Mouse (Mus musculus) lung, postnatal 36 days (tissue): ENCODE data around the gene Terf2.
"Not testable (repeated sequence)": the region's sequence is repeated elsewhere in the genome, so short reads cannot be mapped to it uniquely, and the experiment has no call there.

ENCODE experiments used
- DNase-seq: peaks from one replicate; pipeline ENCODE4 v3.0.0; 2022; ENCODE audit warnings: mixed read lengths

The Terf2 gene

DNA sequence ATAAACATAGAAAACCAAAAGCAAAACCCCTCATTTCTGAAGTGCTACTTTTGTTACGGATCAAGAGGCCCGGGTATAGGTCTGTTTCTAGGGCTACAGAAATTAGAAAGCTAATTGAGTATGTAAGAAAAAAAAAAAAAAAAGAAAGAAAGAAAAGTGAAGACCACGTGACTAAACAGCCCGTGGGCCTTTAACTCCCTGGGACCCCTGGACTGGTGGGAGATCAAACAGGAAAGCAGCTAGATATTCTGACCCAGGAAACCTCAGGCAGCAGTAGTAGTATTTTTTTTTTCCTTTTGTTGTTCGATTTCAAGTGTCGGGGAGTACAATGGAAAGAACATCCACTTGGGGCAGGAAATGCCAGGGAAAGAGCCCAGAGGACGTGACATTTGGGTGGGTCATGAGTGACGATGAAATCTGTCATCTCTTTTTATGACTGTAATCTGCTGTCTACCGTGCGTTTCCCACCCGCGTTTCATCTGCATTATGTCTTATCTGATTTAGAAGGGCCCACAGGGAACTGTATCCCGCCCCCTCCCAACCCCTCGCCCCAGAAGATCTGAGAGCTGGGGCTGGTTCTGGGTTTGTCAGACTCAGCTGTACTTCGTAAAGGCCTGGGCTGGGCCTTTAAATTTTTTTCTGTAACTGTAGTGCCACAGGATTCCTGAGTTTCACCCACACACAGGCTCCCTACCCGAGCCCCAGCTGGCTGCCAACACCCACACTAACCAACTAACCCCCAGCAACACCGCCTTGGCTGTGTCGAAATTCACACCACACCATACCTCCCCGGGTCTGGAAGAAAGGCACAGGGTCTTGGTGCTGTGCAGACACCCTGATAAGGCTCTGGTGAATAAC, 18.0 kb upstream of the Terf2 start:
- DNase-seq: peak; percentile 45

DNA sequence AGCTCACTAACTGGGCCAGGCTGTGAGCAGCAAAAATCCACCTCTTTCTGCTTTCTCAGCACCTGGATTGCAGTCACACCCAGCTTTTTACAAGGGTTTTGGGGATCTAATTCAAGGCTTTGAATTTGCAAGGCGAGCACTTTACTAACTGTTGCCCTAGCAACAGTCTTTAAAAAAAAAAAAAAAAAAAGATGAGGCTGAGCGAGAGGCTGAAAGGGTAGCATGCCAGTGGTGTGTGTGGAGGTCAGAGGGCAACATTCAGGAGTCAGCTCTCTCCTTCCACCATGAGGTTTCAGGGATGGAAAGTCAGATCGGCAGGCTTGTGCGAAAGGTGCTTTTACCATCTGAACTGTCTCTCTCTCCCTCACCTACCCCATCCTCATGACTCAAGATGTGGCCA, 16.9 kb upstream of the Terf2 start:
- DNase-seq: no peak

DNA sequence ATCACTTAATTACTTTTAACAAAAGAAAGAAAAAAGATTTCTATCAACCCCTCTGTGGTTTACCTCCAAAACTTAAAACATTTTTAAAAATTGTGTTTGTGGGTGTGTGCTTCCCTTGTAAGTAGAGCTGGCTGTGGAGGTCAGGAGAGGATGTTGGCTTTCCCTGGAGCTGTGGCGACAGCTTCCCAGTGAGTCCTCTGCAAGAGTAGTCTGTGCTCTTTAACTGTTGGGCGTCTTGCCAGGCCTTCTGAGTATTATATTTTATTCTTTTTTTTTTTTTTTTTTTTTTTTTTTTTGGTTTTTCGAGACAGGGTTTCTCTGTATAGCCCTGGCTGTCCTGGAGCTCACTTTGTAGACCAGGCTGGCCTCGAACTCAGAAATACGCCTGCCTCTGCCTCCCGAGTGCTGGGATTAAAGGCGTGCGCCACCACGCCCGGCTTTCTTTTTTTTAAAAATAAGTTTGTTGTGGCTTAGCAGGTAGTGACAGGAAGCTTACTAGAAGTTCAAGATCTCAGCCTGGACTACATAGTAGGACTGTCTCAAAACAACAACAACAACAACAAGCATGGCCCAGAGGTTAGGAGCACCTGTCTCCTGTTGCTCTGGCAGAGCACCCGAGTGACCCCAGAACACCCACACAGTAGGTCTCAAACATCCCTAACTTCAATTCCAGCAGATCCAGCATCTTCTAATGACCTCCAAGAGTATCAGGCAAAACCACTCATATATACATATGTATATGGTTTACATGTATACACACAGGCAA, 15.2 kb upstream of the Terf2 start:
- peak; percentile 38 for DNase-seq

DNA sequence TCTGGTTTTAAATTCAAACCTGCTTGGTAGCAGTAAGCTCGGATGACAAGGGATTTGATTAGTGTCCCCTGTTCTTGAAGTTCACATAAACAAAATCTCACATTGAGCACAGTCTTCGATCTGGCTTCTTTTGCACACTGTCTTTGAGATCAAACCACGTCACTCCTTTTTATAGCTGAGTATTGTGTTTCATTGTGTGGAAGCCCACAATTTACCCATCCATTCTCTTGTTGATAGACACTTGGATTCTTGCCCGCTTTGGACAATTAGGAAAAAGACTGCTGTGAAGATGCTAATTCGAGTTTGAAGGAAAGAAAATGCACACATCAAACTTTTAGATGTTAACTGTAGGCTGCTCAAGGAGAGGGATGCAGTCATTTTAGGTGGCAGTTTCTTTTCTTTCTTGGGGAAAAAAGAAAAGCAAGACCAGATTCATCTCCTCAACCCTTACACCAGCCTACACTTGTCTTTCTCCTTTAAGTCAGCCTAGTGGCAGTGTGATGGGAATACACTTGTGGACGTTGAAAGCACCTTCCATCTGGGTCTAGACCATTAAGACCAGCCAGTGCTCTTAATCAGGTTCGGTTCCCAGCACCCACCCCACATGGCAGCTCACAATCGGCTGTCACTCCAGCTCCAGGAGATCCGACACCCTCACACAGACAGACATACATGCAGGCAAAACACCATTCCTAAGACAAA, 14.4 kb upstream of the Terf2 start:
- DNase-seq: no peak

DNA sequence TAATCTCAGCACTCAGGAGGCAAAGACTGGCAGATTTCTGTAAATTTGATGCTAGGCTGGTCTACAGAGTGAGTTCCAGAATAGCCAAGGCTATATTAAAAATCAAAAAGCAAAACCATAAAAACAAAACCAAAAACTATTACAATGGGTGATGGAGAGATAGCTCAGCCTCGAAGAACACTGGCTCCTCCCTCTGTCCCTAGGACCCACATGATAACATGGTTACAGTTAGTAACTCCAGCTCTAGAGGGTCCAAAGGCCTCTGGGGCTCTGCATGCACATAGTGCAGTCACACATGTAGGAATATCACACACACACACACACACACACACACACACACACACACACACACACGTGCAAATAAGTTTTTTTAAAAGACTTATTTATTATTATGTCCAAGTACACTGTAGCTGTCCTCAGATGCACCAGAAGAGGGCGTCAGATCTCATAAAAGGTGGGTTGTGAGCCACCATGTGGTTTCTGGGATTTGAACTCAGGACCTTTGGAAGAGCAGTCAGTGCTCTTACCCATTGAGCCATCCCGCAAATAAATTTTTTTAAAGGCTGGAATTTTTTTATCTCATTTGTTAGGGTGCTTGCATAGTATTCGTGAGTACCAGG, 13.6 kb upstream of the Terf2 start:
- no peak for DNase-seq

DNA sequence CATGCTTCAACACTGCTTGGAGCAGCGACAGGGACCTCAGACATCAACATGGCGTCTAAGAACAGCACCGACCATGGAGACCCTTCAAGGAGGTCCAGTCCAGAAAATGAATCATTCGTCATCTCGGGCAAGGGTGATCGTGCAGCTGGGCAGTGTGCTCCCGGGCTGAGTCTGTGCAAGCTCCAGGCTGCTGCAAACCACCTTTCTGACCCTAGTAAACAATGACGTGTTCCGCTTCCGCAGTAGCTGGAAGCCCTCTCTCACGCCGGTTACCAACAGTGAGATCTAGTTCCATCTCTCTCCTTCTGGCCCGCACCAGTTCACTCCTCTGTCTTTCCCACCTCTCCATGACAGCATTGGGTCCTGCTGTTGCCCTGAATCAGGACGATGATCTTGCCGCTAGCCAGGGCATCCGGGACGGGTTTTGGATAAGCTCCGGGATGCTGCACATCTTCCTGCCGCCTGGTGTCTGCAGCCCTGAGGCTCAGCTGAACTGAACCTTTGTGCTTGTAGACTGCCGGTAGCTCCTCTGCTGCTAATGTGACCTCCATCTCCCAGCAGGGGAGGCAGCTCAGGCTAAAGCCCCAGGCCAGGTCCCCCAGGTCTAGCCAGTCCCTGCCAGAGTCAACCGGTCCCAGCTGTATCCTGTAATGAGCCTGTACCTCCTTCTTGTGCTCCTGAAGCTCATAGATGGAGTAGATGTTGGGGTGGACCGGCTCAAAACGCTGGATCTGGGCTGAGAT, 12.8 kb upstream of the Terf2 start:
- no peak for DNase-seq

DNA sequence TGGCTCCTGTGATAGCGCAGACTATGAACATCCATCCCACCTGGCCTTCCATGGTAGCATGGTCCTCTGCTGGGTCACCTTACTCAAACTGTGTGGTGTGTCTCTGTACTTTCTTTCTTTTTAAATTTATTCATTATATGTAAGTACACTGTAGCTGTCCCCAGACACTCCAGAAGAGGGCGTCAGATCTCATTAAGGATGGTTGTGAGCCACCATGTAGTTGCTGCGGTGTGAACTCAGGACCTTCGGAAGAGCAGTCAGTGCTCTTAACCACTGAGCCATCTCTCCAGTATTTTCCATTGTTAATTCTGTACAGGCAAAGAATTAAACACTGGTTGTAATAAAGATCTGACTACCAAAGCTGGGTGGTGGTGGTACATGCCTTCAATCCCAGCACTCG, 11.7 kb upstream of the Terf2 start:
- DNase-seq: not testable (repeated sequence)

DNA sequence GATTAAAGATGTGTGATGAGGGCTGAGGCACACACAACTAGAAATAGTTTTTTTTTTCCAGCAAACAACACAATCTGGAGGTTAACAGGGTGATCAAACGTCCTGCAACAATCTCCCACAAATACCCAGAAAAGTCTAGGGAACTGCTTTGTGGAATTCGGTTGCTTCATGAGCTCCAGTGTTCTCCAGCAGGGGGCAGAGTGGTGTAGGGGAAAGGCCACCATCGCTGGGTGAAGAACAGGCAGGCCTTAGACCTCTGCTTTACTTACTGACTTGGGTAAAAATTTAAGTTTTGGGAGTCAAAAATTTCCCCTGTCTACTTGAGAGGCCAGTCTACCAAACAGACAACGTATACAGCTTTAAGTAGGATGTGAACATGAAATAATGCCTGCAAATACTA, 8.2 kb upstream of the Terf2 start:
- peak; percentile 84 for DNase-seq

DNA sequence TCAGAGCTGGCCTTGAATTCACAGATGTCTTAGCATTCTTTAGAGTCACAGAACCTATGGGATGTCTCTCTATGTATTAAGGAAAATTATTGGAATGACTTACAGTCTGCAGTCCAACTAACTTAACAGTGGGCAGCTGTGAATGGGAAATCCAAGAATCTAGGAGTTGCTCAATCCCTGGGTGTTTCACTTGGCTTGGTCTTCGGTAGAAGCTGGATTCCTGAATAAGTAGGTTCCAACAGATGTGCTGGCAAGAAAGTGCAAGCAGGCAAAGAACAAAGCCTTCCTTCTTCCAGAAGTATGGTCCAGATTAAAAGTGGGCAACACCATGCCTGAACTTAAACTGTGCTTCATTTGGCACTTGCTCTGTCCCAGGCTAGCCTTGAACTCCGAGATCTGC, 4.3 kb upstream of the Terf2 start:
- peak; percentile 46 for DNase-seq

DNA sequence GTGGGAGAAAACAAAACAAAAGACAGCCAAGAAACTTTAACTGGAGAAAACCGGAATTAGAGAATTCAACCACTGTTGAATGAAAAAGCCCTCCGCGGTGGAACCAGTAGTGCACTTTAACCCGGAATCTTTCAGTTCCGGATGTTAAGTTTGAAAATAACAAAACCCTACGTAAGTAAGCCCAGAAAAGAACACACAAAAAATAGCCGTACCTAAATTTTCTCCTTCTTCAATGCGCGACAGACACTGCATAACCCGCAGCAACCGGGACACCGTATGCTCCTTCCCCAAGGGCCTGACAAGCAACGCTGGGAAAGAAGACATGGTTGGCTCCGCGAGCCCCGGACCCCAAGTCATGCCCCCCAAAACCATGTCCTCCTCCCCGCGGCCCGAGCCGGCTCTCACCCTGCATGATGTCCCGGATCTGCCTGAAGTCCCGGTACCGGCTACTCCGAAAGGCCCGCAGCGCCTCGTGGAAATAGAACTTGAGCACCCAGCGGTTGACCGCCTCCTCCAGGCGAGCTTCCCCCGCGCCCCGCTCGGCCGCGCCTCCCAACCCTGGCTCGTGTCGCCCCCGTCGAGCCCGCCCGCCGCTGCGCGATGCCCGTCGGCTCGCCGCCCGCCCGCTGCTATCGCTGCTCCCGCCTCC, 506 bp downstream of the Terf2 start:
- DNase-seq: no peak

DNA sequence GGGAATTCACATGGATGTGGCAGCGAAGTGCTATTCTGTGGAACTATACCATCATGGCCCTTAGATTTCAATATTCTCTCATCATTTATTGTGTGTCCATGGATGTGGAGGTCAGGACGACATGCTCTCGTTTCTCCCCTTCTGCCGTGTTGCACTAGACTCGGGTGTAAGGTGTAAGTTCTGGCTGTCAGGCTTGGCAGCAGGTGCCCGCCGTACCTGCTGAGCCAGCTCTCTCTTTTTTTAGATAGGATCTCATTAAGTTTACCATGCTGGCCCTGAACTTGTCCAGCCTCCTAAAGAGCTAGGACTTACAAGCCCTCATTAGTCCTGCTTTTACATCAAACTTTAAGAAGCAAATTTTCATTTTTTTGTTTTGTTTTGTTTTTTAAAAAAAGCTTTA, 5.8 kb downstream of the Terf2 start:
- DNase-seq: no peak

DNA sequence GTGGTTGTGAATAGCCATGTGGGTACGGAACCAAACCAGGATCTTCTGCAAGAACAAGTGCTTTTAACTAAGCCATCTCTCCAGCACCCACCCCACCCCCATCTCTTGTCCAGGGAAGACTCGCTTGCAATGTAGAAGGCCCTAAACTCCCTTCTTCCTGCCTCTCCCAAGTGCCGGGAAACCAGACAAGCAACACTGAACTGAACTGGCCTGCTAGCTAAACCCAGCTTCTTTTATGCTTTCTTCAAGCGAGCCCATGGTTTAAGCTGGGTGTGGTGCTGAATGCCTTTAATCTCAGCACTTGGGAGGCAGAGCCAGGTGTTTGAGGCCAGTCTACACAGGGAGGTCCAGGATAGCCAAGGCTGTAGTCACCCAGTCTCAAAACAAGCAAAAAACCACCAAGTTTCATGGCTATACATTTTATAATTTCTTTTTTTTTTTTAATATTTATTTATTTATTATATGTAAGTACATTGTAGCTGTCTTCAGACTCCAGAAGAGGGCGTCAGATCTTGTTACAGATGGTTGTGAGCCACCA, 7.8 kb downstream of the Terf2 start:
- no peak for DNase-seq

DNA sequence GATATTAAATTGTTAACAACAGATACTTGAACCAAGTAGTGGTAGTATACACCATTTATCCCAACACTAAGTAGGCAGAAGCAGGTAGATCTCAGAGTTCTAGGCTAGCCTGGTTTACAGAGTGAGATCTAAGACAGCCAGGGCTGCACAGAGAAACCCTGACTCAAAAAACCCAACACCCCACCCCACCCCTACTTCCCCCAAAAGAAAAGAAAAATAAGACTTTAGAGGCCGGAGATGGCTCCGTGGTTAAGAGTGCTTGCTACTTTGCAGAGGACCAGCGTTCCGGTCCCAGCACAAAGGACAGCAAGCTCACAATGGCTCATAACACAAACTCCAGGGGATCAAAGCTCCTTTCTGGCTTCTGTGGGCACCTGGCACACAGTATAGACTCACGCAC, 10.3 kb downstream of the Terf2 start:
- no peak for DNase-seq

DNA sequence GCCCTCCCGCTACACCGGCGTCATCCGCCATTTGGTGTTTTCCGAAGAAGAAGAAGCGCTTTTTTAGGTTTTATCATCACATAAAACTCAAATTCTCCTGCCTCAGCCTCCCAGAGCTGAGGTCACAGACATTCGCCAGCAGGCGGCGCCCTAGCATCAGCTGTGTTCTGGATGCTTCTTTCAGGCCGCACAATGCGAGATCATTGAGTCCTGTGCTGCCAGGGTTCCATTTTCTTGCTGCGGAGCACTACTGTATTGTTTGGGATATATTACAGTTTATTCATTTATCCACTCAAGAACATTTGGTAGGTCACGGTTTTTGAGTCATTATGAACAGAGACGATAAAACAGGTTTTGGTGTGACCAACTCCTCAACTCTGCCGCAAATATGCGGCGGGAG, 11.0 kb downstream of the Terf2 start:
- DNase-seq: no peak

DNA sequence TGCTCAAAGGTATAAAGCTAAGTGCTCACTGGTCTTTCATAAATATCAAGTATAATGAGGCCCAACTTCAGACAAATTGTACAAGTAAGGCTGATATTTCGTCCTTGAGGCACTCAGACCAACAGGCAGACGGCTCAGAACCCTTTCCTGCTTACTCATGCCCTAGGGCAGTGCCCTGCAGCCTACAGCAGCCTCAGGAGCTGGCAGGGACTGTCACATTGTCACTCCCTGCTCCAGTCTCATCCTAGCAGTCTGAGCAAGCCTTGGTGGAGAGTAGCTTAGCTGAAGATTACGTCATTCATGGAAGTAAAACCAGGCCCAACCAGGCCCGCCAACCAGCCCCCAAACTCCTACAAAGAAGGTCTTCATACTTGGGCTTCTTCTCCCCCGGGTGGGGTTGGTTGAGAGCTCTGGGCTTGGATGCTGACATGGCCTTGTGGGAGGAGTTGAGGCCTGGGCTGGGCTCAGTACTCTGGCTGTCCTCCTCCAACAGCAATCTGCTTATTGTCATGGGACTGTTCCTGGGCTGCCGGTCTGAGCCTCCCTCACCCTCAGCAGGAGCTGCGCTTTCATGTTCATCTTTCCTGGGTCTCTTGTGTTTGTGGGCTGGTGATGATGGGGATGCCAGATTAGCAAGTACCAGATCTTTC, 20.0 kb downstream of the Terf2 start:
- no peak for DNase-seq

DNA sequence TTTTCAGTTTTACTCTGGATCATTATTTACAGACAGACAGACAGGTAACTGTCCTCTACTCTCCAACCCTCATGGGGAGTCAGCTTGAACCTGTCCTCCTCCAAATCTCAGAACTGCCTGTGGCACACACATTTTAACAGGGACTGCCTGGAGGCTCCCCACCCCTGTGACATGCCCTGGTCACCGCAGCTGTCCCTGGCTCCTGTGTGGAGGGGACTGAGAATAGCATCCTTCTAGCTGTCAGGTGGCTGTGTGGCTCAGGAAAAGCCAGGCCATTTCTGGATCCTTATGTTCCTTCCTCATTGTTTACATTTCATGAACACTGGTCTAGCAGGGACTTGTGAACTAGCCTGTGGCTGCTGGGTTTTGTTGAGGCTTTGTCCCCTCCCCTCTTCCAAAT, 22.2 kb downstream of the Terf2 start:
- DNase-seq: no peak

DNA sequence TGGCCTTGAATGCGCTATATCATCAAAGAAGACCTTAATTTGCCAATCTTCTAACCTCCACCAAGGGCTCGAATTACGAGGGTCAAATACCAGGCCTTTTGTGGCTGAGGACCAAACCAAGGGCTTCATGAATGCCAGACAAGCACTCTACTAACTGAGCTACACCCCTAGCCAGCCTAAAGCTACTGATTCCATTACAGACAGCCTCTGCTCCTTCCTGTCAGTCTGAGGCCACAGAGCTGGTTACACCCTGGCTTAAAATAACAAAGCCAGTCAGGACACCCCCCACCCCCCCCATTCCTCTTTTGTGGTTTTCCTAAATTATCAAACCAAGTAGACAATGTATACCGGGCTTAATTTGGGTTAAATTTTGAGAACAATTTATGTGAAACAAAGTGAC, 22.6 kb downstream of the Terf2 start:
- DNase-seq: no peak

DNA sequence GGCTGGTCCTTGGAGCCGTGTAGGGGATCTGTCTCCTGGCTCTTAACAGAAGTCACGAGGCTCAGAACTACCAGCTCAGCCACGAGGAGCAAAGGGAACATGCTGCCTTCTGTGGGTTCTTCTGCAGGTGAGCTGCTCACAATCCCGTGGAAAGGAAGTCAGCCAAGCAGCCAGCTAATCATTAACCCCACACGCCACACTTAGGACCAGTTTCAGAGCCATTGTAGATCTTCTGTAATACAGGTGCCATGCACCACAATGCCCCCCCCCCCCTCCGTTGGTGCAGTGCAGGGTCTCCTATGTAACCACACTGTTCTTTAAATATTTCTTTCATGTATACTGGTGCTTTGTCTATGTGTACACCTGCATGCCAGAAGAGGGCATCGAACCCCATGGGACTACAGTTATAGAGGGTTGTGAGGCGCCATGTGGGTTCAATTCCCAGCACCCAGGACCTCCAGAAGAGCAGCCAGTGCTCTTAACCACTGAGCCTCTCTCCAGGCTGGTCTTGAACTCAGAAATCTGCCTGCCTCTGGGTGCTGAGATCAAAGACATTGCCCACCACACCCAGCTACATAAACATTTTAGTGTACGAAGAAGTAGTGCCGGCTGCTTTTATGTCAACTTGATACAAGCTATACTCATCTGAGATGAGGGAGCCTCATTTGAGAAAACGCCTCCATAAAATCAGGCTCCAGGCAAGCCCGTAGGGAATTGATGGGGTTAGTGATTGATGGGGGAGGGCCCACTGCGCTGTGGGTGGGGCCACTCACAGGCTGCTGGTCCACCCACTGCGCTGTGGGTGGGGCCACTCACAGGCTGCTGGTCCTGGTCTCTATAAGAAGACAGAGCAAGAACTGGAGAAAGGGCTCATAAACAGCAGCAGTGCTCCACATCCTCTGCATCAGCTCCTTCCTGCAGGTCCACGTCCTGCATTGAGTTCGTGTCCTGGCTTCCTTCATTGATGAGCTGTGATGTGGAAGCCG, 30.5 kb downstream of the Terf2 start, which contains the start of gene Tmed6:
Tmed6 (minus strand) TSS at position 134 of the 986 bp plus-strand sequence.
- DNase-seq: peak; percentile 74

DNA sequence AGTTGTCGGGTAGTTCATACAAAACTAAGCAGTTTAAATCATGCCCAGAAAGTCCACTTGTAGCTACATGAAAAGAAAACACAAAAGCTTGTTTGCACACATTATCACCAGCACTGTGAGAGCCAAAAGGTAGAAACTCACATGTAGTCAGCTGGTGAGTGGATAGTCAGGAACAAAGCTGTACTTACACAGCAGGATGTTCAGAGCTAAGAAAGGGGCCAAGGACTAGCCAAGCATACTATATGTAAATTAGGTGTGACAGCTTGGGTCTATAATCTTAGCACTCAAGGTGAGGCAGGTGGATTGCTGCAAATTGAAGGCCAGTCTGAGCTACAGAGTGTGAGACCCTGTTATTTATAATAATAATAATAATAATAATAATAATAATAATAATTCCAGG, 33.7 kb downstream of the Terf2 start:
- no peak for DNase-seq

DNA sequence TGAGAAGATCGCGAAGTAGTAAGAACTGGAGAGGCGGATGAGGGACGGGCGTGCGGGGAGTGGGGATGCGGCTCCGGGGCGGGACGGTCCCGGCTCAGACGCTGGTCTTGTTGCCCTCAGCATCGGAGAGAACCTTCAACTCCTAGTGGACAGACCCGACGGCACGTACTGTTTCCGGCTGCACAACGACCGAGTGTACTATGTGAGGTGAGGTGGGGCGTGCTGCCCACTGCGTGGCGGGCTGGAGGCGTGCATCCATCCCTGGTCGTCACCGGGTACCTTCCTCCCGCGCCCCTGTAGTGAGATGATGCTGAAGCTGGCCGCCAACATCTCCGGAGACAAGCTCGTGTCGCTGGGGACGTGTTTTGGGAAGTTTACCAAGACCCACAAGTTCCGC, 39.4 kb downstream of the Terf2 start:
- no peak for DNase-seq
